Mouse (Mus musculus): ENCODE measurements around the gene Gm49405. TPM values are rescaled to one million over a fixed set of nuclear protein-coding genes. Genes with fewer than 3 reads are reported as not detected.
"Not testable (repeated sequence)": the region's sequence is repeated elsewhere in the genome, so short reads cannot be mapped to it uniquely, and the experiment has no call there.

Gene Gm49405
- total RNA-seq, 2 experiments from 2014 or later: 0.84 to 1.1 TPM

- DNase-seq: no peak
These were observed 15.2 kb downstream of the Gm49405 start for GRCm38 (mm10) chr19:4015635-4016034.

GRCm38 (mm10) chr19:4017921-4018587, 17.6 kb downstream of the Gm49405 start:
- DNase-seq: no peak

DNA sequence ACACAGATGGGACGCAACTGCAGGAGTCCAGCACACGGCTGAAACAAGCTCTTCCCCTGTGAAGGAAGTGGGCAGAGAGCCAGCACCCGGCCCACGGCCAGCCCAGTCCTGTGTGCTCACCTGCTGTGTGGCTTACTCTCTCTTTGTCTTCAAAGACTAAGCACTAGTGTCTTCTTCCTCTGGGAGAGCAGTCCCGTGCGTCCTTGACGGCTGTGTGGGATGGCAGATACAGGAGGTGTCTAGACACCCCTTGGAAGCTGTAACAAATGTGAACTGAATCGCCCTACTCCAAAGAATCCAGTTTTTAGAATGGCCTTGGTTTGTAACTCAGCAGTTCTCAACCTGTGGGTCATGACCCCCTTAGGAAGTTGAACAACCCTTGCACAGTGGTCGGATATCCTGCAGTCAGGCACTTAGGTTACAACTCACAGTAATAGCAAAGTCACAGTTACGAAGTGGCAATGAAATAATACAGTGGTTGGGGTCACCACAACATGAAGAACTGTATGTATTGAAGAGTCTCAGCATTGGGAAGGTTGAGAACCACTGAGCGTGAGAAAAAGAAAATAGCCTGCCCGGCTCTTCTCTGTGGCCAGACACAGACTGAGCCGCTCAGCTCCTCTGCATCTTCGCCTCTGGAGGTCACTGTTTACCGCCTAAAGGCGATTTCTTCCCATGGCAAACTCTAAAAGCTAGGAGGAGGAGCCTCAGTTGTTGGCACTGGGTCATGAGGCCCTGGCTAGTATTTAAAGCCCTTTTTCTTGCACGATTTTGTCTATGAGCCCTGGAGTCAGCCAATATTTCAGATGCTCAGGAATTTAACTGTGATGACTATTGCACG, 18.5 kb downstream of the Gm49405 start:
- peak; percentile 92 for DNase-seq

DNA sequence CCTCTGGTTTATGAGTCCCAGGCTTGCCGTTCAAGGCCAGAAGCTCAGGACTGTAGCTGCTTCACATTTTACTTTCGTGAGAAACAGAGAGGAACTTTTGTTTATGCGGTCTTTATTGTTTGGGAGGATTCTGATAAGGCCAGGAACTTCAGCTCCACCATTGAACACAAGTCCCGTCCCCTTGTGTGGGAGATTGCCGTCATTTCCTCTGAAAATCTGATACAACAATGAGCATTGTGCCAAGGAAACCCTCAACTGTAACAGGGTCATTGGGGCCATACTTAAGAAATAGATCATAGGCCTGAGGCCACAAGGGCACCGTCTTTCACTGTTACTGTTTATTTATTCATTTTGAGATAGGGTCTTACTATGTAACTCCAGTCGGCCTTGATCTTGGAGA, 22.8 kb downstream of the Gm49405 start:
- DNase-seq: no peak

GRCm38 (mm10) chr19:4027576-4027975, 27.1 kb downstream of the Gm49405 start:
- DNase-seq: no peak

DNA sequence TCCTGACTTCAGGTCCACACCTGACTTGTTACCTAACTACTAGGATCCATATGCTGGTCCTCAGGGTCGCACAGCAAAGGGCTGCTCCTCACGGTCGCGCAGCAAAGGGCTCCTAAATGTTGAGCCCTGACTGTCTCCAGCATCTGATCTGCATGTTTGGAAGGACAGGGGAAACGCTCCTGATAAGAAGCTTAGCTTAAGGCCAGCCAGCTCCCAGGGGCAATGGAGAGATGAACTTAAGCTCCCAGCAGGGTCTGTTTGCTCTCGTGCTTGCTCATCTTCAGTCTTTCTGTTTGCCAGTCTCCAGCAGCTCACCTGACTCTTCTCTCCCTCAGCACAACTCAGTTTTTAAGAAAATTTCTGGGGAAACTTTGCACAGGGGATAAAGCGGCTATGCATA, 32.2 kb downstream of the Gm49405 start:
- DNase-seq: no peak

DNA sequence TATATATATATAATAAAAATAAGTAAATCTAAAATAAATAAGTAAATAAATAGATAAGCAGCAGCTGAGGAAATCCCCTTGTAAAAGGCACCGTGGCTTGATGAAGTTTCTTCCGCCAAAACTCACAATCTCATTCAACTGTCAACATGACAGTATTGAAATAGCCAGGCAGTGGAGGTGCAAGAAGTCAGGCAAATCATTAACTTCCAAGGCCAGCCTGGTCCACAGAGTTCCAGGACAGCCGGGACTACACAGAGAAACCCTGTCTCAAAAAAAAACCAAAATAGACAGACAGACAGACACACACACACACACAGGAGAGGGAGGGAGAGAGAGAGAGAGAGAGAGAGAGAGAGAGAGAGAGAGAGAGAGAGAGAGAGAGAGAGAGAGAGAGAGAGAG, 32.9 kb downstream of the Gm49405 start:
- no peak for DNase-seq

DNA sequence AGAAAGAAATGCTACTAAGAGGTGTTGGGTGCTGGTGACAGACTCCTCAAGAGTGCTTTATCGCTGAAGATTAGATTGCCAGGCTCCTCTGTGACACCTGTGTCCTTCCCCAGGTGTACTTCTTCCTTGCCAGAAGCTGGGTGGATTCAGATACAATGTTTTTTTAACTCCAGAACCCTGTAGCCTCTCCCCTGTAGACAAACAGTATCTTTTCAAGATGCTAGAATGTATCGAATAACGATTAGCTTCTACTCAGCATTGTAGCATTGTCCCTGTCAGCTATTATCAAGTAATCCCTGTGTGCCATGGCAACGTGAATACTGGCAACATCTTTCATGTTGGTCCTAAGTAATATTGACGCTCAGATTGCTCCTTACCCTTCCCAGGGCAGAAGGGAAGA, 33.3 kb downstream of the Gm49405 start:
- no peak for DNase-seq

DNA sequence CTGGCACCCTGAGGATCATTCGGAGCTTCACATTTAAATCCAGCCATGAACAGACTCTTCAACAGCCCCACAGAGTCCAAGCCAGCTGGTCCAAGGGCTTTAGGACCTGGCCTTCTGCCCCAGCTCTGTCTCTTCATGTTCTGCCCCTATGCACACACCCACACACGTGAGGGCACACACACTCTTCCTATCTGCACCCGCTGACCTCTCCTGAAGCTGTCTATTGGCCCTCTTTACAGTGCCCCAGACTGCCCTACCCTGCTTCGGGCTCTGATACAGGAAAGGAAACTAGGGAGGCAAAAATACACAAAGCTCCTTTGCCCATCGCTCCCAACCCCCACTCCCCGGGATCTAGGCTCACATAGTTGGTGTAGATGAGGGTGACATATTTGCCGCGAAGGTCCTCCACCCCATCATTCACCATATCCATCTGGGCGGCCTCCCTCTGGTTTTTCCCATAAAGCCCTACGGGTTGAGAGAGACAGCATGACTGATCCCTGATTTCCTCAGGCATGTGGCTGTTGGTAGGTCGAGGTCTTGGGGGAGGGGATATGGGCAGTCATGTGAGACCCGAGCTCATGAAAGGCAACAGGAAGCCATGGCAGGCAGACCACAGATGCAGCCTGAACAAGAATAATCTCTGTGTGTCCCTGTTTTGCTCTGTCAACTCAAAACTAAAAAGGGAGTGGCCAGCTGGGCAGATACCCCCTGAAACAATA, 36.1 kb downstream of the Gm49405 start:
- DNase-seq: no peak

DNA sequence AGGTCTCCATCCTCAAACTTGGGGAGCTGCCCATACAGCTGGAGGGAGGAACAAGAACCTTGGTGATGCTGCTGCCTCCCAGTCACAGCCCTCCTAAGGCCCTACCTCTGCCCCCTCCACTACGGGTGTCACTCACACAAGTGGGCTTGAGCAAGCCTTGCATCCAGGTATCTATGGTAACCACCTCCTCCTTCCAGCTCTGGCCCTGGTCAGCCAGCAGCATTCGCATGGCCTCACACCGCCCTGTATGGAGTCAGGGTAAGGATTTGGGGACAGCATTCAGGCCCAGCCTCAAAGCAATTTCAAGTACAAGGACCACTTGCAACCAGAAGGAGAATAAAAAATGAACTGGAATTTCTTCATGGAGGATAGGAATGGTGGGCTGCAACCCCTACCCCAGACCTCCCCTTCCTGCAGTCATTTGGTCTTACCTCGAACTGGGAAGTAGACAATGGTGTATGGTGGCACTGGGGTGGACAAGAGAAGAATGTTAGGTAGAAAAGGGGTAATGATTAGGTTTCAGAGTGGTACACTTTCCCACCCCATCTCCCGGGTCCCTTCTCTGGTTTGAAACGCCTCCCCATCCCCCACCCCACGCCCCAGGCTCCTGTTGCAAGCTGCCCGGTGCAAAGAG, 36.8 kb downstream of the Gm49405 start:
- DNase-seq: not testable (repeated sequence)

DNA sequence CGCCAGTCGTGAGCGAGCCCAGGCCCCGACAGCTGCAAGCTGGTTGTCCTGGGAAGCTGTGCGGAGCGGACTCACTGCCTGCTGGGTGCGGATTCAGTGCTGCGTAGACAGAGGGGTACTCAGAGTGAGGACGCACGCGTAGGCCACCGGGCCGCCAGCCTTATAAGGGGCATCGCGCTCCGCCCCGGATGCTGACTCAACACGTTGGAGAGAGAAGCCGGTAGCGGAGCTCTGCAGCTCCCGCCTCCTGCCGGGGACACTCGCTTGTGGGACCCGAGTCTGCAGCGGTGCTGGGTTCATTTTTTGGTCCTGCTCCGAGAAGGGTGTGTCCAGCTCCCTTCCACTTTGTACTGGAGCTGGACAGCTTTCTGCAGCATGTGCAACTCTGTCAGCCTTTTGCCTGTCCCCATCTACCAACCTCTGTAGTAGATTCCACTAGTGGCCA, 37.4 kb downstream of the Gm49405 start, which contains the start of gene Gstp1:
Gene Gstp1 (minus strand): TSS at position 198 of the 445 bp plus-strand sequence.
- DNase-seq: peak; percentile 95

DNA sequence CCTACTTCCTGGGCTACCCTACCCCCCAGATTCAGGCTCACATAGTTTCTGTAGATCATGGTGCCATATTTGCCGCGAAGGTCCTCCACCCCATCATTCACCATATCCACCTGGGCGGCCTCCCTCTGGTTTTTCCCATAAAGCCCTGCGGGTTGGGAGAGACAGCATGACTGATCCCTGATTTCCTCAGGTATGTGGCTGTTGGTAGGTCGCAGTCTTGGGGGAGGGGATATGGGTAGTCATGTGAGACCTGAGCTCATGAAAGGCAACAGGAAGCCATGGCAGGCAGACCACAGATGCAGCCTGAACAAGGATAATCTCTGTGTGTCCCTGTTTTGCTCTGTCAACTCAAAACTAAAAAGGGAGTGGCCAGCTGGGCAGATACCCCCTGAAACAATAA, 40.5 kb downstream of the Gm49405 start:
- not testable (repeated sequence) for DNase-seq

DNA sequence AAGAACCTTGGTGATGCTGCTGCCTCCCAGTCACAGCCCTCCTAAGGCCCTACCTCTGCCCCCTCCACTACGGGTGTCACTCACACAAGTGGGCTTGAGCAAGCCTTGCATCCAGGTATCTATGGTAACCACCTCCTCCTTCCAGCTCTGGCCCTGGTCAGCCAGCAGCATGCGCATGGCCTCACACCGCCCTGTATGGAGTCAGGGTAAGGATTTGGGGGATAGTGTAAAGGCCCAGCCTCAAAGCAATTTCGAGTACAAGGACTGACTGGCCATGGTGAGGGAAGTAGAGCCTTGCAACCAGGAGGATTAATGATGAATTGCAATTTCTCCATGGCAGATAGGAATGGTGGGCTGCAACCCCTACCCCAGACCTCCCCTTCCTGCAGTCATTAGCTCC, 41.1 kb downstream of the Gm49405 start:
- DNase-seq: not testable (repeated sequence)

DNA sequence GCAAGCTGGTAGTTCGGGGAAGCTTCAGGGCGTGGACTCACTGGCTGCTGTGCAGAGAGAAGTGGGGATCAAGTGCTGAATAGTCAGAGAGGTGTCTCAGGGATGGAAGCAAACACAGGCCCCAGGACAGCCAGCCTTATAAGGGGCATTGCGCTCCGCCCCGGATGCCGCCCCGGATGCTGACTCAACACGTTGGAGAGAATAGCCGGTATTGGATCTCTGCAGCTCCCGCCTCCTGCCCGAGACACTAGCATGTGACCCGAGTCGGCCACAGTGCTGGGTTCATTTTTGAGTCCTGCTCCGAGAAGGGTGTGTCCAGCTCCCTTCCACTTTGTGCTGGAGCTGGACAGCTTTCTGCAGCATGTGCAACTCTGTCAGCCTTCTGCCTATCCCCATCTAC, 41.7 kb downstream of the Gm49405 start:
- peak; percentile 58 to 76 for DNase-seq

GRCm38 (mm10) chr19:4044109-4044508, 43.7 kb downstream of the Gm49405 start:
- not testable (repeated sequence) for DNase-seq

DNA sequence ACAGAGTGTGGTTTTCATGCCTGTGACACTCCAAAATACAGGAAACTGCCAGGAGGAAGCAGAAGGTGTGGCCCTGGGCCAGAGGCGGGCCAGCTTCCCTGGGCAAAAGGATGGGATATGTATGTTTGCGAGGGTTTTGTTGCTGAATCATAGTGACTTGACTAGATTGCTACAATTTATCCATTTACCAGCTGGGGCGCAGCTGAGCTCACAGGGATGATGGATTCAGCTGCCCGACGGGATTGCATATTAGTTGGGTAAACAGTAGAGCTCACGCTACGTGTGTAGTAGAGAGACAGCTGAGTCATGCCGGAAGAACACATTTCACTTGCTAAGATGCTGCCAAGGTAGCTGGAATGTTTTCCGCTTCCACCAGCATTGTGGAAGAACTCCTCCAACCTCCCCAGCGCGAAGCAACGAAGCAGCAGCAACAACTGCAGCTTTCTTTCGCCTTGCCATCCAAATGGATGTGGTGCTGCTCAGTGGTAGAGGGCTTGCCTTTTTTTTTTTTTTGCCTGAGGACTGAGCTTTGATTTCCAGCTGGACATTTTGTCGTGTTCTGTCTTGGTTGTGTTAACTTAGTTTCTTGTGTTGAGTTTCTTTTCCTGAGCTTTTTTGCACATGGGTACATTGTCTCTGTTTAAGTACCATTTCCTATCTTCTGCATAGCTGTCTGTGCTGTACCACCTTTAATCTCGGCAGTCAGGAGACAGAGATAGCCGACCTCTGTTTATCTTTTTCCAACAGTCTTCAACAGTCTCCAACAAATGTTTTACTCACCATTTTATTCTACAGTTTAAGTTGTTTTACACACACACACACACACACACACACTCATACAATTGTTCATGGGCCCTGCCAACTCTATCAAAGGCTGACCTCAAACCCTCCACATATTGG, 45.8 kb downstream of the Gm49405 start, which contains the start of gene Gstp2:
Gene Gstp2 (minus strand): TSS at position 58 of the 900 bp plus-strand sequence.
- peak; percentile 90 to 92 for DNase-seq

DNA sequence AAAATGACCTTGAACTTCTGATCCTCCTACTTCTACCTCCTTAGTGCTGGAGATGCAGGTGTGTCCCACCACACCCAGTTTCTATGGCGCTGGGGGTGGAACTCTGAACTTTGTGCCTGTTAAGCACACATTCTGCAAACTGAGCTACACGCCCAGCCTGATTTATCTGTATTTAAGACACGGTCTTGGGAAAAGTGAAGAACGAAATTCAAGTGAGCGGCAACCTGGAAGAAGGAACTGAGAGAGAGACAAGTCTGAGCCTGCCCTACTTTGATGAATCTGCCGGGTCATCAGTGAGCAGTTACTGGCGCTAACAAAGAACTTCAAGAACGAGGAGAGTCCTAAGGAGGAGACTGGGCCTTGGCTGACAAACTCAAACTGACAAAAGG, 46.4 kb downstream of the Gm49405 start:
- no peak for DNase-seq

- DNase-seq: peak; percentile 81 to 91
These were observed 47.4 kb downstream of the Gm49405 start for GRCm38 (mm10) chr19:4047859-4048258.

DNA sequence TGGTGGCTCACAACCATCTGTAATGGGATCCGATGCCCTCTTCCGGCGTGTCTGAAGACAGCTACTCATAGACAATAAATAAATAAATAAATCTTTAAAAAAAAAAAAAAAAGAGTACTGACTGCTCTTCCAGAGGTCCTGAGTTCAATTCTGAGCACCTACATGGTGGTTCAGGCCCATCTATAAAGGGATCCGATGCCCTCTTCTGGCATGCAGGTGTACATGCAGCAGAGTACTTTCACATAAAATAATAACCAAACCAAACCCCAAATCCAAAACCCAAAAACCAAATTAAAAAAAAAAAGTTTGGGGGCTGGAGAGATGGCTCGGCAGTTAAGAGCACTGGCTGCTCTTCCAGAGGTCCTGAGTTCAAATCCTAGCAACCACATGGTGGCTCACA, 48.6 kb downstream of the Gm49405 start:
- not testable (repeated sequence) for DNase-seq

DNA sequence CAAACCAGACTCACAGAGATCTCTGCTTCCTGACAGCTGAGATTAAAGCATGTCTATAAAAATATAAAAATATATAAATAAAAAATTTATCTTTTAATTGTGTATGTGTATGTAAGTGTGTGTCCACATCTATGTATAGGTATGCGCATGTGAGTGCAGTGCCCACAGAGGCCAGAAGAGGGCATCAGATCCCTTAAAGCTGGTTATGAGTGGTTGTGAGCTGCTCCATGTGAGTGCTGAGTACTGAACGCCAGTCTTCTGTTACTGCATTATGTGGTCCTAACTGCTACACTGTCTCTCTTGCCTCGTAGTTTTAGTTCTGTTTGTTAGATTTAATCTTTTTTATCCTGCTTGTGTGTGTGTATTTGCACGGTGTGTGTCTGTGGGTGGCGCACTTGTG, 50.6 kb downstream of the Gm49405 start:
- DNase-seq: no peak
